Mouse (Mus musculus) CH12.LX (cell line): ENCODE results near the gene Rnf185. TPM values are rescaled to one million over a fixed set of nuclear protein-coding genes. Genes with fewer than 3 reads are reported as not detected.

ENCODE experiments used
- DNase-seq: peaks from one replicate; pipeline ENCODE4 v3.0.0-alpha.2; 2013; ENCODE audit errors: extremely low read depth
- H3K27ac ChIP-seq: 2 replicates; pipeline ENCODE4 v1.5.1; 2012; ENCODE audit warnings: low read depth, mild to moderate bottlenecking, control low read depth, moderate library complexity; ENCODE audit not compliant: insufficient read depth
- H3K27me3 ChIP-seq: replicated peaks from 2 replicates; pipeline ENCODE3; 2012; ENCODE audit warnings: inconsistent platforms
- H3K36me3 ChIP-seq, 2 experiments: replicated peaks in 1 of 2; 2 replicates each; pipeline versions ENCODE3 to v1.6.1; 2012; ENCODE audit warnings: inconsistent platforms in 1 of 2, low read length in 1 of 2, mild to moderate bottlenecking in 1 of 2, mixed read lengths in 1 of 2, moderate library complexity in 1 of 2; ENCODE audit not compliant: control insufficient read depth in 1 of 2, insufficient read depth in 1 of 2
- H3K4me1 ChIP-seq, 2 experiments: 2 replicates each; pipeline ENCODE4 v1.6.1; 2012; ENCODE audit warnings: inconsistent platforms in 1 of 2, moderate library complexity in 1 of 2; ENCODE audit not compliant: insufficient read depth in 2 of 2, control insufficient read depth in 1 of 2
- H3K4me2 ChIP-seq: 2 replicates; pipeline ENCODE4 v1.6.1; 2012; ENCODE audit warnings: low read depth, mild to moderate bottlenecking, control low read depth; ENCODE audit not compliant: poor library complexity, insufficient read depth, severe bottlenecking
- H3K4me3 ChIP-seq, 3 experiments: fragments of 150-350 bp in 1 of 3; sonication (generic) in 1 of 3; replicated peaks in 1 of 3; 2 replicates each; pipeline versions ENCODE3 to v1.5.1; 2011 to 2012; ENCODE audit warnings: low read depth in 2 of 3, low read length in 2 of 3, mild to moderate bottlenecking in 2 of 3, moderate library complexity in 2 of 3, control low read depth in 1 of 3, improper control_type of control experiment in 1 of 3, inconsistent platforms in 1 of 3, mixed read lengths in 1 of 3; ENCODE audit not compliant: poor library complexity in 1 of 3
- H3K79me2 ChIP-seq: replicated peaks from 2 replicates; pipeline ENCODE4 v1.6.1; 2012; ENCODE audit warnings: mild to moderate bottlenecking, moderate library complexity; ENCODE audit not compliant: control insufficient read depth, poor library complexity, insufficient read depth, severe bottlenecking; ENCODE audit errors: extremely low read depth
- H3K9ac ChIP-seq: 2 replicates; pipeline ENCODE4 v1.6.1; 2012; ENCODE audit warnings: low read depth, mild to moderate bottlenecking, control low read depth, moderate library complexity; ENCODE audit not compliant: insufficient read depth
- H3K9me3 ChIP-seq: replicated peaks from 2 replicates; pipeline ENCODE3; 2012; ENCODE audit warnings: low read length, inconsistent platforms, mixed read lengths
- BHLHE40 ChIP-seq: IDR thresholded peaks from 2 replicates; pipeline ENCODE4 v1.6.1; 2011; ENCODE audit warnings: mild to moderate bottlenecking, low read depth, low read length, improper control_type of control experiment
- CTCF ChIP-seq, 2 experiments: IDR thresholded peaks in 1 of 2; conservative IDR thresholded peaks in 1 of 2; 2 replicates each; pipeline ENCODE4 v1.5.1; 2011 to 2012; ENCODE audit warnings: low read depth in 2 of 2, low read length in 2 of 2, improper control_type of control experiment in 1 of 2, inconsistent platforms in 1 of 2, mild to moderate bottlenecking in 1 of 2, moderate library complexity in 1 of 2
- E2F4 ChIP-seq: IDR thresholded peaks from 2 replicates; pipeline ENCODE4 v1.6.1; 2011; ENCODE audit warnings: low read depth, low read length, improper control_type of control experiment; ENCODE audit not compliant: insufficient replicate concordance
- EP300 ChIP-seq: IDR thresholded peaks from 2 replicates; pipeline ENCODE4 v1.6.1; 2011; ENCODE audit warnings: low read length, improper control_type of control experiment
- GABPA ChIP-seq: IDR thresholded peaks from 2 replicates; pipeline ENCODE4 v1.6.1; 2012; ENCODE audit warnings: low read depth, low read length, improper control_type of control experiment, inconsistent platforms; ENCODE audit not compliant: insufficient replicate concordance
- IRF4 ChIP-seq: IDR thresholded peaks from 2 replicates; pipeline ENCODE4 v1.6.1; 2014; ENCODE audit warnings: low read depth, mild to moderate bottlenecking, inconsistent platforms, low read length, improper control_type of control experiment
- KAT2A ChIP-seq: IDR thresholded peaks from 2 replicates; pipeline ENCODE4 v1.6.1; 2012; ENCODE audit warnings: low read length, improper control_type of control experiment, inconsistent platforms; ENCODE audit not compliant: insufficient replicate concordance
- MAFK ChIP-seq: IDR thresholded peaks from 2 replicates; pipeline ENCODE4 v1.6.1; 2011; ENCODE audit warnings: low read length, improper control_type of control experiment; ENCODE audit not compliant: insufficient replicate concordance
- MAX ChIP-seq: IDR thresholded peaks from 2 replicates; pipeline ENCODE4 v1.6.1; 2011; ENCODE audit warnings: low read length, improper control_type of control experiment
- MAZ ChIP-seq: IDR thresholded peaks from 2 replicates; pipeline ENCODE4 v1.6.1; 2012; ENCODE audit warnings: low read depth, mild to moderate bottlenecking, inconsistent platforms, low read length, improper control_type of control experiment, moderate library complexity
- MXI1 ChIP-seq: IDR thresholded peaks from 2 replicates; pipeline ENCODE4 v1.6.1; 2011; ENCODE audit warnings: mild to moderate bottlenecking, low read depth, low read length, improper control_type of control experiment
- MYC ChIP-seq: IDR thresholded peaks from 2 replicates; pipeline ENCODE4 v1.6.1; 2011; ENCODE audit warnings: low read depth, mild to moderate bottlenecking, improper control_type of control experiment, low read length
- NRF1 ChIP-seq: IDR thresholded peaks from 2 replicates; pipeline ENCODE4 v1.6.1; 2014; ENCODE audit warnings: low read depth, mild to moderate bottlenecking, inconsistent platforms, low read length, improper control_type of control experiment, moderate library complexity
- SIN3A ChIP-seq: IDR thresholded peaks from 2 replicates; pipeline ENCODE4 v1.6.1; 2012; ENCODE audit warnings: low read length, improper control_type of control experiment, inconsistent platforms
- UBTF ChIP-seq: IDR thresholded peaks from 2 replicates; pipeline ENCODE4 v1.6.1; 2012; ENCODE audit warnings: low read depth, mild to moderate bottlenecking, inconsistent platforms, low read length, improper control_type of control experiment, moderate library complexity
- USF1 ChIP-seq: IDR thresholded peaks from 2 replicates; pipeline ENCODE4 v1.6.1; 2014; ENCODE audit warnings: low read depth, mild to moderate bottlenecking, inconsistent platforms, low read length, improper control_type of control experiment
- ZC3H11A ChIP-seq: IDR thresholded peaks from 2 replicates; pipeline ENCODE4 v1.6.1; 2012; ENCODE audit warnings: low read depth, mild to moderate bottlenecking, inconsistent platforms, low read length, improper control_type of control experiment
- dilution Hi-C: fragments of 300-500 bp; cut with MboI; formaldehyde crosslinking; loops from 2 replicates; pipeline ENCODE4 v1.14.3; 2020; ENCODE audit warnings: low sequenced_read_pairs; ENCODE audit not compliant: extremely low pct_unique_long_range_greater_than_20kb, extremely low pct_ligation_motif_present
- in situ Hi-C: fragments of 300-500 bp; cut with MboI; formaldehyde crosslinking; loops from 3 replicates; pipeline ENCODE4 v1.14.3; 2019; ENCODE audit warnings: low sequenced_read_pairs, low pct_ligation_motif_present, low pct_unique_long_range_greater_than_20kb, mixed read lengths
- polyA plus RNA-seq: library from polyadenylated mRNA; unstranded; fragments of >175 nt; gene quantifications from 2 replicates; pipeline ENCODE4 v1.2.1, GENCODE M21; 2012; ENCODE audit warnings: low read depth; ENCODE audit not compliant: insufficient read length
- total RNA-seq, 2 experiments: library from RNA; depleted of rRNA; stranded (reverse); fragments of 300-350 nt in 1 of 2; fragments of >200 nt in 1 of 2; gene quantifications; 2 replicates each; pipeline ENCODE4 v1.2.3; 2012 to 2014

Gene Rnf185
- total and polyA plus RNA-seq, 3 experiments: 15.6 to 26.7 (median 26.4) TPM

DNA sequence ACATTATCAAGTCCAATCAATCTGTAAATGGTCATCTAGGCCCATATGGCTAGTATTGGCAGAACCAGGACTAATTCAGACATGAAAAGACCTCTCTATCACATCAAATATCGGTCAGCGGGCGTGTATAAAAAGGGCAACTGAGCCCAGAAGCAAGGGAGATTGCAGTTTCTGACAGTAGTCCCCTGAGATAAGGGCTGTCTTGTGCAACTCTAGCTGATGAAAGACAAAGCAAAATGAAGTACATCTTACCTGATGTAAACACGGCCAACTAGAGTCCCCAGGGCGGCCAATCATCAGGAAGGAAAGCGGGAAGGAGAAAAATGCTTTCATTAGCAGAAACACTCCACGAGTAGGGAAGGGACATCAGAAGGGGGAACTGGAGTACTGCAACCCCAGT lies 23.5 kb downstream of the Rnf185 start:
- H3K4me3 ChIP-seq: no peak overlapping the region
- 0 out of 2 replicates have a peak, but pooled peaks cover 5% of the 10 kb centered on the region for H3K79me2 ChIP-seq
- peaks cover 49 to 66% of the 10 kb centered on the region in 2 experiments for H3K36me3 ChIP-seq
- H3K27me3 ChIP-seq: no peaks in the 10 kb centered on the region
- peaks cover 4 to 14% of the 10 kb centered on the region in 2 experiments for H3K4me1 ChIP-seq
- H3K9me3 ChIP-seq: peaks cover 8% of the 10 kb centered on the region
- TF ChIP-seq KAT2A: no peak
- TF ChIP-seq BHLHE40: no peak
- TF ChIP-seq GABPA: no peak
- no peak for TF ChIP-seq IRF4
- no peak for TF ChIP-seq USF1
- TF ChIP-seq MAX: no peak
- TF ChIP-seq MAFK: no peak
- TF ChIP-seq E2F4: no peak
- no peak for TF ChIP-seq MYC
- no peak for TF ChIP-seq MAZ
- TF ChIP-seq, all 38 proteins: peak for 0
- DNase-seq: no peak
- no peak overlapping the region for H3K9ac ChIP-seq
- dilution Hi-C loops (no loop called here), in situ Hi-C loops (no loop called here)
- no peak overlapping the region for H3K27ac ChIP-seq
- no peak overlapping the region for H3K4me2 ChIP-seq

DNA sequence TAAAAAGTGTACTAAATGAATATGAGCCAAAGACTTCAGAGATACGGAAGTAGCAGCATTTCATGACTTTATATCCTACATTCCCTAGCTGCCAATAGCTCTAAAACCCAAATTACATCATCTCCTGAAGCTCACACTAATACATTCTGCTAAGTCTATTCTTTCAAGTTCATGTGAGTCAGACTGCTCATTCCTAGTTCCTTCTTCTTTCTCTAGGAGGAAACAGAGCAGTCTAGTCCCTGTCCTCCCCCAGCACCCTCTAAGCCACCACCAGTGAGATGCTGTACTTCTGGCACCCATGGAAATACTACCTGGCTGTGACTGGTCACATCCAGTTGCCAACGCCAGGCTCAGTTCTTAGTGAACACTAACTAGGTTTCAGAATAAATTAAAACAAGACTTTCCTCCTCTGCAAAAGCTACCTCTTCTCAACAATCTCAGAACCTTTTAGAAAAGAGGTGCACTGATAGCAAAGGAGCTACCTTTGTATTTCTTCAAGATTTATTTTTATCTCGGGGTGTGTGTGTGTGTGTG lies 24.4 kb downstream of the Rnf185 start:
- H3K9ac ChIP-seq: no peak overlapping the region
- H3K9me3 ChIP-seq: peaks cover 11% of the 10 kb centered on the region
- no peak overlapping the region for H3K27ac ChIP-seq
- H3K27me3 ChIP-seq: no peaks in the 10 kb centered on the region
- H3K36me3 ChIP-seq: peaks cover 51 to 69% of the 10 kb centered on the region in 2 experiments
- H3K79me2 ChIP-seq: no peaks in the 10 kb centered on the region
- no peak overlapping the region for H3K4me3 ChIP-seq
- H3K4me1 ChIP-seq: peaks cover 4 to 13% of the 10 kb centered on the region in 2 experiments
- in situ Hi-C loops: no loop called here
- dilution Hi-C loops: no loop called here
- TF ChIP-seq MAFK (no peak), SIN3A (no peak), UBTF (no peak), EP300 (peak; percentile 68), MXI1 (no peak), IRF4 (peak; percentile 60), CTCF (conservative IDR thresholded peaks at IDR 0.05 in 1 of 2, IDR thresholded peaks at IDR 0.05 in 1 of 2; ENCODE audit: low read depth in 2 of 2, low read length in 2 of 2) (no peak), NRF1 (no peak), ZC3H11A (no peak)
- DNase-seq: peak; percentile 52
- no peak overlapping the region for H3K4me2 ChIP-seq
